Mouse (Mus musculus) erythroblast, embryonic 14.5 days (primary cell): Measurements from ENCODE around the gene Arid3b.

Experiments
- GATA1 ChIP-seq: IDR thresholded peaks from 2 replicates; pipeline ENCODE4 v1.6.1; 2012; ENCODE audit warnings: low read length, inconsistent platforms, mixed read lengths
- TAL1 ChIP-seq: IDR thresholded peaks from 3 replicates; pipeline ENCODE4 v1.6.1; 2012; ENCODE audit warnings: low read length, inconsistent platforms, mixed read lengths

GRCm38 (mm10) chr9:57806066-57806481, 30.5 kb downstream of the Arid3b start:
- TF ChIP-seq GATA1 (no peak), TAL1 (no peak)
